Mouse (Mus musculus) testis, adult 2 months (tissue): ENCODE results near the gene Triap1. TPM values are rescaled to one million over a fixed set of nuclear protein-coding genes. Genes with fewer than 3 reads are reported as not detected.

Source experiments
- H3K27ac ChIP-seq: fragments of 200-500 bp; 2 replicates; pipeline ENCODE4 v1.5.1; 2012; ENCODE audit warnings: low read depth, low read length; ENCODE audit not compliant: control insufficient read depth, insufficient read depth
- H3K27me3 ChIP-seq: fragments of 200-500 bp; 2 replicates; pipeline ENCODE4 v1.6.1; 2012; ENCODE audit warnings: mild to moderate bottlenecking, low read length, moderate library complexity; ENCODE audit not compliant: control insufficient read depth, insufficient read depth
- H3K36me3 ChIP-seq: fragments of 200-500 bp; 2 replicates; pipeline ENCODE4 v1.6.1; 2012; ENCODE audit warnings: mild to moderate bottlenecking, low read length; ENCODE audit not compliant: control insufficient read depth, insufficient read depth
- H3K4me1 ChIP-seq: fragments of 200-500 bp; 2 replicates; pipeline ENCODE4 v1.6.1; 2012; ENCODE audit warnings: low read length; ENCODE audit not compliant: control insufficient read depth, insufficient read depth
- H3K4me3 ChIP-seq: fragments of 200-500 bp; 2 replicates; pipeline ENCODE4 v1.5.1; 2012; ENCODE audit warnings: low read depth, mild to moderate bottlenecking, low read length, moderate library complexity, mixed read lengths; ENCODE audit not compliant: control insufficient read depth
- CTCF ChIP-seq: fragments of 200-500 bp; IDR thresholded peaks from 2 replicates; pipeline ENCODE4 v1.5.1; 2012; ENCODE audit warnings: low read depth, mild to moderate bottlenecking, inconsistent platforms, low read length, moderate library complexity; ENCODE audit not compliant: control insufficient read depth, insufficient read depth, insufficient replicate concordance
- POLR2A ChIP-seq: fragments of 200-500 bp; IDR thresholded peaks from 2 replicates; pipeline ENCODE4 v1.6.1; 2012; ENCODE audit warnings: low read depth, mild to moderate bottlenecking, inconsistent platforms, low read length, moderate library complexity; ENCODE audit not compliant: control insufficient read depth
- polyA plus RNA-seq: library from polyadenylated mRNA; depleted of rRNA; stranded (reverse); fragments of >200 nt; gene quantifications from 2 replicates; pipeline ENCODE4 v1.2.3, GENCODE M21; 2012

Gene Triap1
- polyA plus RNA-seq, 1 experiment = 8.0 TPM

- H3K36me3 ChIP-seq = peaks cover 2% of the 10 kb centered on the region; the same call in 1 of the 2 replicates
These were observed 515 bp downstream of the Triap1 start for GRCm38 (mm10) chr5:115341314-115342165.

GRCm38 (mm10) chr5:115347564-115347963 lies 6.5 kb downstream of the Triap1 start:
- Histone ChIP-seq H3K36me3 (peaks cover 2% of the 10 kb centered on the region; the same call in 1 of the 2 replicates), H3K4me1 (peaks cover 4% of the 10 kb centered on the region), H3K27ac (no peak overlapping the region), H3K27me3 (no peaks in the 10 kb centered on the region), H3K4me3 (peak overlapping the region; percentile 67)
- TF ChIP-seq CTCF = peak; percentile 69; the same call in 1 of the 2 replicates
- TF ChIP-seq POLR2A = no peak

More at GRCm38 (mm10) chr5:115341314-115342165, 515 bp downstream of the Triap1 start:
- Histone ChIP-seq H3K27ac (peak overlapping the region; percentile 78), H3K4me3 (peak overlapping the region; percentile 100), H3K4me1 (peaks cover 2% of the 10 kb centered on the region), H3K27me3 (no peaks in the 10 kb centered on the region)
- TF ChIP-seq CTCF = no peak
- no peak for TF ChIP-seq POLR2A

- TF ChIP-seq CTCF (no peak), POLR2A (peak; percentile 74)
- peak within 1 kb of the TSS; percentile 92 for H3K4me3 ChIP-seq
These were observed 7.7 kb downstream of the Triap1 start, which contains the start of gene Cox6a1 for GRCm38 (mm10) chr5:115348546-115349224. TSS of gene Cox6a1 (minus strand) at chr5:115348981.

GRCm38 (mm10) chr5:115349225-115349555 lies 8.2 kb downstream of the Triap1 start:
- no peaks in the 10 kb centered on the region for H3K27me3 ChIP-seq

More at GRCm38 (mm10) chr5:115348546-115349224, 7.7 kb downstream of the Triap1 start, which contains the start of gene Cox6a1:
- Histone ChIP-seq H3K27me3 (no peaks in the 10 kb centered on the region), H3K27ac (peak within 1 kb of the TSS; percentile 56), H3K4me1 (peaks cover 4% of the 10 kb centered on the region), H3K36me3 (peaks cover 2% of the 10 kb centered on the region; the same call in 1 of the 2 replicates)

GRCm38 (mm10) chr5:115351348-115351747 lies 10.3 kb downstream of the Triap1 start:
- no peaks in the 10 kb centered on the region for H3K36me3 ChIP-seq
- no peak overlapping the region for H3K4me3 ChIP-seq
- H3K27ac ChIP-seq = no peak overlapping the region
- TF ChIP-seq POLR2A = no peak
- TF ChIP-seq CTCF = peak; percentile 8; the same call in 1 of the 2 replicates
- H3K4me1 ChIP-seq = peaks cover 4% of the 10 kb centered on the region
- H3K27me3 ChIP-seq = no peaks in the 10 kb centered on the region

More at GRCm38 (mm10) chr5:115349225-115349555, 8.2 kb downstream of the Triap1 start:
- Histone ChIP-seq H3K4me1 (peaks cover 4% of the 10 kb centered on the region), H3K36me3 (no peaks in the 10 kb centered on the region; the same call in 1 of the 2 replicates), H3K27ac (peak overlapping the region; percentile 56), H3K4me3 (peak overlapping the region; percentile 89)
- TF ChIP-seq POLR2A (no peak), CTCF (no peak)

GRCm38 (mm10) chr5:115355070-115355469 lies 14.0 kb downstream of the Triap1 start:
- Histone ChIP-seq H3K27ac (no peak overlapping the region), H3K27me3 (no peaks in the 10 kb centered on the region), H3K4me1 (no peaks in the 10 kb centered on the region; the same call in 1 of the 2 replicates), H3K4me3 (no peak overlapping the region), H3K36me3 (no peaks in the 10 kb centered on the region)
- TF ChIP-seq CTCF = no peak

GRCm38 (mm10) chr5:115358872-115359271 lies 17.8 kb downstream of the Triap1 start:
- Histone ChIP-seq H3K27ac (peak overlapping the region; percentile 35), H3K4me3 (no peak overlapping the region), H3K36me3 (no peaks in the 10 kb centered on the region), H3K4me1 (no peaks in the 10 kb centered on the region; the same call in 1 of the 2 replicates), H3K27me3 (no peaks in the 10 kb centered on the region)
- TF ChIP-seq CTCF = peak; percentile 94
- TF ChIP-seq POLR2A = no peak
